Mouse (Mus musculus) forebrain, postnatal 0 days (tissue): ENCODE results near the gene Rab8a. TPM values are rescaled to one million over a fixed set of nuclear protein-coding genes. Genes with fewer than 3 reads are reported as not detected.

Experiments used
- ATAC-seq: fragments of 200-750 bp; cut with Nextera tagmentation; 2 replicates; pipeline ENCODE4 v1.8.0; 2017; ENCODE audit warnings: mild to moderate bottlenecking, moderate library complexity
- DNase-seq: peaks from one replicate; pipeline ENCODE4 v3.0.0-alpha.2; 2015
- H3K27ac ChIP-seq: fragments of 300-500 bp; sonication (generic); 2 replicates; pipeline ENCODE4 v1.5.1; 2014; ENCODE audit warnings: low read depth, mild to moderate bottlenecking, antibody characterized with exemption, low read length, moderate library complexity, mixed read lengths
- H3K27me3 ChIP-seq: fragments of 300-500 bp; sonication (generic); 2 replicates; pipeline ENCODE4 v1.6.1; 2014; ENCODE audit warnings: mild to moderate bottlenecking, low read length, mixed read lengths; ENCODE audit not compliant: insufficient read depth
- H3K36me3 ChIP-seq: fragments of 300-500 bp; sonication (generic); 2 replicates; pipeline ENCODE4 v1.6.1; 2014; ENCODE audit warnings: mild to moderate bottlenecking, moderate library complexity; ENCODE audit not compliant: insufficient read depth
- H3K4me1 ChIP-seq: fragments of 300-500 bp; sonication (generic); 2 replicates; pipeline ENCODE4 v1.6.1; 2014; ENCODE audit warnings: antibody characterized with exemption; ENCODE audit not compliant: insufficient read depth
- H3K4me2 ChIP-seq: fragments of 300-500 bp; sonication (generic); 2 replicates; pipeline ENCODE4 v1.6.1; 2014; ENCODE audit warnings: low read depth, mild to moderate bottlenecking, moderate library complexity
- H3K4me3 ChIP-seq: fragments of 300-500 bp; sonication (generic); 2 replicates; pipeline ENCODE4 v1.5.1; 2014; ENCODE audit warnings: low read depth, low read length, mixed read lengths
- H3K9ac ChIP-seq: fragments of 300-500 bp; sonication (generic); 2 replicates; pipeline ENCODE4 v1.6.1; 2014; ENCODE audit warnings: mild to moderate bottlenecking
- H3K9me3 ChIP-seq: fragments of 300-500 bp; sonication (generic); 2 replicates; pipeline ENCODE4 v1.6.1; 2016; ENCODE audit warnings: low read length
- CTCF ChIP-seq: sonication (generic); IDR thresholded peaks from 2 replicates; pipeline ENCODE4 v1.5.1; 2016; ENCODE audit warnings: antibody characterized with exemption, control low read depth, low read depth
- WGBS: fragments of 180-500 bp; shearing (Covaris S2); extraction: QIAGEN DNeasy Blood & Tissue Kit; methylation state at CpG from one replicate; pipeline ENCODE4 v1.1.7; 2014; 5-methylcytosine and 5-hydroxymethylcytosine counted together
- polyA plus RNA-seq: library from polyadenylated mRNA; unstranded; fragments of >200 nt; fragmentation: Nextera tagmentation; extraction: Ambion mirVana; gene quantifications from 2 replicates; pipeline ENCODE4 v1.2.1, GENCODE M21; 2015
- total RNA-seq: library from RNA; depleted of rRNA; stranded (reverse); fragments of >200 nt; gene quantifications from 2 replicates; pipeline ENCODE4 v1.2.3, GENCODE M21; 2014

Rab8a gene
- total and polyA plus RNA-seq, 2 experiments from 2014 or later: 35.7 to 74.2 TPM

- 78% methylated on average over 2 of the region's 2 CpGs for WGBS
- no peak for TF ChIP-seq CTCF
- DNase-seq (no peak), ATAC-seq (no peak)
- H3K27ac ChIP-seq: no peak overlapping the region
- no peaks in the 10 kb centered on the region for H3K9me3 ChIP-seq
- H3K4me2 ChIP-seq: no peak overlapping the region
- H3K4me3 ChIP-seq: no peak overlapping the region
- H3K27me3 ChIP-seq: no peaks in the 10 kb centered on the region
- no peak overlapping the region for H3K9ac ChIP-seq
- H3K36me3 ChIP-seq: no peaks in the 10 kb centered on the region
- no peaks in the 10 kb centered on the region for H3K4me1 ChIP-seq
These were observed 26.9 kb downstream of the Rab8a start for GRCm38 (mm10) chr8:72187793-72188331.

GRCm38 (mm10) chr8:72189417-72190214 is 28.6 kb downstream of the Rab8a start, which contains the start of gene Hsh2d:
Gene Hsh2d, plus strand, starts transcription at chr8:72189638.
- H3K9me3 ChIP-seq: no peaks in the 10 kb centered on the region
- ATAC-seq: no peak
- WGBS: 71% methylated on average over 12 of the region's 12 CpGs
- no peak for TF ChIP-seq CTCF
- H3K27me3 ChIP-seq: no peaks in the 10 kb centered on the region; the same call in 1 of the 2 replicates
- H3K4me1 ChIP-seq: no peaks in the 10 kb centered on the region
- H3K4me2 ChIP-seq: no peak within 1 kb of the TSS
- DNase-seq: no peak
- H3K27ac ChIP-seq: no peak within 1 kb of the TSS
- H3K36me3 ChIP-seq: no peaks in the 10 kb centered on the region
- no peak within 1 kb of the TSS for H3K9ac ChIP-seq
- H3K4me3 ChIP-seq: no peak within 1 kb of the TSS

GRCm38 (mm10) chr8:72190215-72190539 is 29.2 kb downstream of the Rab8a start:
- DNase-seq: no peak

GRCm38 (mm10) chr8:72192065-72192464 is 31.1 kb downstream of the Rab8a start:
- no peaks in the 10 kb centered on the region for H3K36me3 ChIP-seq
- H3K9me3 ChIP-seq: no peaks in the 10 kb centered on the region
- H3K4me1 ChIP-seq: no peaks in the 10 kb centered on the region
- no peak overlapping the region for H3K4me2 ChIP-seq
- H3K4me3 ChIP-seq: no peak overlapping the region
- TF ChIP-seq CTCF: no peak
- H3K27ac ChIP-seq: no peak overlapping the region
- ATAC-seq (no peak), DNase-seq (no peak)
- H3K27me3 ChIP-seq: no peaks in the 10 kb centered on the region; the same call in 1 of the 2 replicates
- no peak overlapping the region for H3K9ac ChIP-seq

More at GRCm38 (mm10) chr8:72190215-72190539, 29.2 kb downstream of the Rab8a start:
- no peak overlapping the region for H3K27ac ChIP-seq
- no peak overlapping the region for H3K4me2 ChIP-seq
- H3K9ac ChIP-seq: no peak overlapping the region
- 83% methylated on average over 2 of the region's 2 CpGs for WGBS
- ATAC-seq: no peak
- no peaks in the 10 kb centered on the region; the same call in 1 of the 2 replicates for H3K27me3 ChIP-seq
- no peaks in the 10 kb centered on the region for H3K9me3 ChIP-seq
- no peak overlapping the region for H3K4me3 ChIP-seq
- H3K36me3 ChIP-seq: no peaks in the 10 kb centered on the region
- no peaks in the 10 kb centered on the region for H3K4me1 ChIP-seq
- no peak for TF ChIP-seq CTCF

- H3K9ac ChIP-seq: no peak overlapping the region
- H3K4me2 ChIP-seq: no peak overlapping the region
- no peak overlapping the region for H3K4me3 ChIP-seq
- H3K36me3 ChIP-seq: no peaks in the 10 kb centered on the region
- DNase-seq (no peak), ATAC-seq (no peak)
- H3K27me3 ChIP-seq: no peaks in the 10 kb centered on the region; the same call in 1 of the 2 replicates
- TF ChIP-seq CTCF: no peak
- H3K9me3 ChIP-seq: peaks cover 4% of the 10 kb centered on the region; the same call in 1 of the 2 replicates
- H3K4me1 ChIP-seq: no peaks in the 10 kb centered on the region
- WGBS: 63% methylated on average over 8 of the region's 8 CpGs
- no peak overlapping the region for H3K27ac ChIP-seq
These were observed 37.0 kb downstream of the Rab8a start for GRCm38 (mm10) chr8:72197997-72198396.

GRCm38 (mm10) chr8:72208582-72208981 is 47.6 kb downstream of the Rab8a start:
- Histone ChIP-seq H3K27me3 (no peaks in the 10 kb centered on the region; the same call in 1 of the 2 replicates), H3K4me2 (no peak overlapping the region), H3K27ac (no peak overlapping the region), H3K9me3 (no peaks in the 10 kb centered on the region), H3K4me3 (no peak overlapping the region), H3K36me3 (no peaks in the 10 kb centered on the region), H3K9ac (no peak overlapping the region), H3K4me1 (no peaks in the 10 kb centered on the region)
- 76% methylated on average over 1 of the region's 1 CpGs for WGBS
- DNase-seq: no peak
- TF ChIP-seq CTCF: no peak
- ATAC-seq: no peak

- WGBS: 79% methylated on average over 4 of the region's 4 CpGs
- Histone ChIP-seq H3K9ac (no peak overlapping the region), H3K4me2 (no peak overlapping the region), H3K27ac (no peak overlapping the region), H3K27me3 (peaks cover 4% of the 10 kb centered on the region), H3K4me3 (no peak overlapping the region), H3K4me1 (no peaks in the 10 kb centered on the region), H3K9me3 (no peaks in the 10 kb centered on the region), H3K36me3 (no peaks in the 10 kb centered on the region)
- TF ChIP-seq CTCF: no peak
- no peak for DNase-seq
- ATAC-seq: no peak
These were observed 49.2 kb downstream of the Rab8a start for GRCm38 (mm10) chr8:72210222-72210621.
